Mouse (Mus musculus) hindbrain, embryonic 14.5 days (tissue): ENCODE results near the gene AC134908.4. TPM values are rescaled to one million over a fixed set of nuclear protein-coding genes. Genes with fewer than 3 reads are reported as not detected.

Experiments used
- ATAC-seq: fragments of 200-750 bp; cut with Nextera tagmentation; 2 replicates; pipeline ENCODE4 v1.8.0; 2017; ENCODE audit warnings: moderate number of reproducible peaks, mild to moderate bottlenecking, moderate TSS enrichment, moderate library complexity; ENCODE audit not compliant: low FRiP score
- DNase-seq: peaks from one replicate; pipeline ENCODE4 v3.0.0-alpha.2; 2015; ENCODE audit warnings: low spot score
- H3K27ac ChIP-seq: fragments of 300-500 bp; sonication (generic); 2 replicates; pipeline ENCODE4 v1.5.1; 2014; ENCODE audit warnings: mild to moderate bottlenecking, moderate library complexity
- H3K27me3 ChIP-seq: fragments of 300-500 bp; sonication (generic); 2 replicates; pipeline ENCODE4 v1.6.1; 2014; ENCODE audit warnings: mild to moderate bottlenecking, low read length, mixed read lengths; ENCODE audit not compliant: control insufficient read depth, insufficient read depth
- H3K36me3 ChIP-seq: fragments of 300-500 bp; sonication (generic); replicated peaks from 2 replicates; pipeline ENCODE4 v1.6.1; 2014; ENCODE audit not compliant: control insufficient read depth, insufficient read depth
- H3K4me1 ChIP-seq: fragments of 300-500 bp; sonication (generic); replicated peaks from 2 replicates; pipeline ENCODE4 v1.6.1; 2014; ENCODE audit warnings: antibody characterized with exemption, low read length, mixed read lengths; ENCODE audit not compliant: control insufficient read depth, insufficient read depth
- H3K4me2 ChIP-seq: fragments of 300-500 bp; sonication (generic); replicated peaks from 2 replicates; pipeline ENCODE4 v1.6.1; 2014; ENCODE audit warnings: mild to moderate bottlenecking, moderate library complexity
- H3K4me3 ChIP-seq: fragments of 300-500 bp; sonication (generic); replicated peaks from 2 replicates; pipeline ENCODE4 v1.5.1; 2014; ENCODE audit warnings: mild to moderate bottlenecking, low read length
- H3K9ac ChIP-seq: fragments of 300-500 bp; sonication (generic); 2 replicates; pipeline ENCODE4 v1.6.1; 2014
- H3K9me3 ChIP-seq: fragments of 300-500 bp; sonication (generic); 2 replicates; pipeline ENCODE4 v1.6.1; 2016; ENCODE audit warnings: low read length; ENCODE audit not compliant: control insufficient read depth
- WGBS: fragments of 180-500 bp; shearing (Covaris S2); extraction: QIAGEN DNeasy Blood & Tissue Kit; methylation state at CpG from one replicate; pipeline ENCODE4 v1.1.7; 2014; 5-methylcytosine and 5-hydroxymethylcytosine counted together
- polyA plus RNA-seq: library from polyadenylated mRNA; unstranded; fragments of >200 nt; fragmentation: Nextera tagmentation; extraction: Ambion mirVana; gene quantifications from 2 replicates; pipeline ENCODE4 v1.2.1, GENCODE M21; 2014

Gene AC134908.4
- polyA plus RNA-seq, 1 experiment from 2014 or later, result not detected

DNA sequence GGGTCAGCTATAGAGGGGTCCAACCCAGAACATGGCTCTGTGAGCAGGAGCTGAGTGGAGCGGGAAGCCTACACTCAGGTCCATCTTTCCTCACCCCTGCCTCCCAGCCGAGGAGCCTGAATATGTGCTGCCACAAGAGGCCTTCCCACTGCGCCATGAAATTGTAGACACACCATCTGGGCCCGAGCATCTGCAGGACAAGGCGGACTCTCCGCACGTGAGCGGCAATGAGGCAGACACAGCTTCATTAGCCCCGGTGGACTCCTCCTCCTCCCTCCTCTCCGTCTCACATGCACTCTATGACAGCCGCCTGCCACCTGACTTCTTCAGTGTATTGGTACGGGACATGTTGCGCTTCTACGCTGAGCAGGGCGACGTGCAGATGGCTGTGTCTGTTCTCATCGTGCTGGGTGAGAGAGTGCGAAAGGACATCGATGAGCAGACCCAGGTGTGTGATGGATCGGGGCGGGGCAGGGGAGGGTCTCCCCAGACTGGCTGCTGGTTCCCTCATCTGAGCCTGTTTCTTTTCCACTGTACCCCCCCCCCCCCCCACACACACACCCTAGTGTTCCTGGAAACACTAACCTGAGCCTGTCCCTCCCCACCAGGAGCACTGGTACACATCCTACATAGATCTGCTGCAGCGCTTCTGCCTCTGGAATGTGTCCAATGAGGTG is 32.2 kb upstream of the AC134908.4 start:
- no peak for DNase-seq
- Histone ChIP-seq H3K9ac (0 out of 2 replicates have a peak overlapping the region, but pooled peaks have one; percentile 90), H3K4me2 (no peak overlapping the region), H3K27me3 (no peaks in the 10 kb centered on the region), H3K4me1 (peaks cover 61% of the 10 kb centered on the region), H3K36me3 (peaks cover 45% of the 10 kb centered on the region), H3K4me3 (no peak overlapping the region), H3K27ac (no peak overlapping the region), H3K9me3 (no peaks in the 10 kb centered on the region)
- WGBS, result 91% methylated on average over 22 of the region's 22 CpGs
- no peak for ATAC-seq

GRCm38 (mm10) chr17:25827011-25827410 is 31.6 kb upstream of the AC134908.4 start:
- 95% methylated on average over 13 of the region's 13 CpGs for WGBS
- H3K9me3 ChIP-seq, result no peaks in the 10 kb centered on the region
- no peak overlapping the region for H3K27ac ChIP-seq
- ATAC-seq (no peak), DNase-seq (no peak)
- no peak overlapping the region for H3K9ac ChIP-seq
- H3K4me3 ChIP-seq, result no peak overlapping the region
- H3K4me2 ChIP-seq, result no peak overlapping the region
- H3K27me3 ChIP-seq, result no peaks in the 10 kb centered on the region
- H3K4me1 ChIP-seq, result peaks cover 58% of the 10 kb centered on the region
- H3K36me3 ChIP-seq, result peaks cover 45% of the 10 kb centered on the region

DNA sequence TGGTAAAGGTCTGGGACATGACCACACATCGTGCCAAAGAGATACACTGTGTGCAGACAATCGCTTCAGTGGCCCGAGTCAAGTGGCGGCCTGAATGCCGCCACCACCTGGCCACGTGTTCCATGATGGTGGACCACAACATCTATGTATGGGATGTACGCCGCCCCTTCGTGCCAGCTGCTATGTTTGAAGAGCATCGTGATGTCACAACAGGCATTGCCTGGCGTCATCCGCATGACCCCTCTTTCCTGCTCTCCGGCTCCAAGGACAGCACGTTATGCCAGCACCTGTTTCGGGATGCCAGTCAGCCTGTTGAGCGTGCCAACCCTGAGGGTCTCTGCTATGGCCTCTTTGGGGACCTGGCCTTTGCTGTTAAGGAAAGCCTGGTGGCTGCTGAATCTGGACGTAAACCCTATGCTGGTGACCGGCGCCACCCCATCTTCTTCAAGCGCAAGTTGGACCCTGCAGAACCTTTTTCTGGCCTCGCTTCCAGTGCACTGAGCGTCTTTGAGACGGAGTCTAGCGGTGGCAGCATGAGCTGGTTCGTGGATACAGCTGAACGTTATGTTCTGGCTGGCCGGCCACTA is 30.6 kb upstream of the AC134908.4 start:
- Histone ChIP-seq H3K27me3 (no peaks in the 10 kb centered on the region), H3K27ac (no peak overlapping the region), H3K36me3 (peaks cover 38% of the 10 kb centered on the region), H3K4me3 (no peak overlapping the region), H3K4me1 (peaks cover 49% of the 10 kb centered on the region), H3K4me2 (no peak overlapping the region), H3K9ac (no peak overlapping the region), H3K9me3 (no peaks in the 10 kb centered on the region)
- ATAC-seq (no peak), DNase-seq (no peak)
- WGBS, result 96% methylated on average over 27 of the region's 27 CpGs

DNA sequence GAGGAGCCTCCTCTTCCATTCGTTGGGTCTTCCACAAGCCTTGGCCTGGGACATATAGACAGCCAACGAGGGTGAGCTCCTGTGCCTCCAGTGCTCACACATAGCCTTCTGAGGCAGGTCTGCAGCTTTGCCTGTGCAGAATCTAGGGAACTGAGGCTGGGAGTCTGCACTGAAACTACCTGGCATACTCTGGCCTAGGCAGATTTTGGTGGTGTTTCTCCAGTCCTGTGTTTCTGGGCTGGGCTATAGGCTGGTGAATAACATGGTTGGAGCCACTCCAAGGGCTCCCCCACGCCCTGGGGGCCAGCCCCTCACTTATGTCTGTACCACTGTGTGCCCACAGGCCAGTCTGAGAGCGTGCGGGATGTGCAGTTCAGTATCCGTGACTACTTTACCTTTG is 29.9 kb upstream of the AC134908.4 start:
- H3K4me2 ChIP-seq, result peak overlapping the region; percentile 99; the same call in 1 of the 2 replicates
- no peak overlapping the region for H3K27ac ChIP-seq
- H3K36me3 ChIP-seq, result peaks cover 31% of the 10 kb centered on the region
- H3K9ac ChIP-seq, result no peak overlapping the region
- 88% methylated on average over 6 of the region's 6 CpGs for WGBS
- no peaks in the 10 kb centered on the region for H3K27me3 ChIP-seq
- H3K4me1 ChIP-seq, result peaks cover 42% of the 10 kb centered on the region
- no peak overlapping the region for H3K4me3 ChIP-seq
- H3K9me3 ChIP-seq, result no peaks in the 10 kb centered on the region
- DNase-seq, result no peak
- ATAC-seq, result no peak

DNA sequence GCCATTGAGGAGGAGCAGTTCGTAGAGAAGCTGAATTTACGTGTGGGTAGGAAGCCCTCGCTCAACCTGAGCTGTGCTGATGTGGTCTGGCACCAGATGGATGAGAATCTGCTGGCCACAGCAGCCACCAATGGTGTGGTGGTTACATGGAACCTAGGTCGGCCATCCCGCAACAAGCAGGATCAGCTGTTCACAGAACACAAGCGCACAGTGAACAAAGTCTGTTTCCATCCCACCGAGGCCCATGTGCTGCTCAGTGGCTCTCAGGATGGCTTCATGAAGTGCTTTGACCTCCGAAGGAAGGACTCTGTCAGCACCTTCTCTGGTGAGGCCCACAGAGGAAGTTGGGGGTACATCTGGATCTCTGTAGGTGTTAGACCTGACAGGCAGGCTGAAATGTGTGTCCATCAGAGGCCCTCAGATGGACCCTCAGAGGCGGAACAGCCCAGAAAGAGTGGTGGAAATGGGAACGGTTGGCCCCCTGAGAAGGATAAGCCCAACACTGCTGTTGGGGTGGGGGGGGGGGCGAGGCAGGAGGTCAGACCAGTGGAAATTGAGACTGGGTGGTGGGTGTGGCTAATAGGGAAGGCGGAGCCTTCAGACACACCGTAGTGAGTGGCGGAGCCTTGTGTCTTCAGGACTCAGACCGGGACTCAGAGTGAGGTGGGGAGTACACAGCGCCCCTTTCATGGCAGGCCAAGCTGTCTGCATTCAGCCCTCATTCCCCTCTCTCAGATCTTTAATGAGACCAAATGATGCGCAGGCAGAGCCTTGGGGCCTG is 29.1 kb upstream of the AC134908.4 start:
- Histone ChIP-seq H3K9me3 (no peaks in the 10 kb centered on the region), H3K4me1 (peaks cover 35% of the 10 kb centered on the region), H3K4me2 (peak overlapping the region; percentile 99), H3K27ac (no peak overlapping the region), H3K27me3 (no peaks in the 10 kb centered on the region), H3K36me3 (peaks cover 33% of the 10 kb centered on the region), H3K4me3 (peak overlapping the region; percentile 68), H3K9ac (peak overlapping the region; percentile 82)
- ATAC-seq (no peak), DNase-seq (no peak)
- WGBS, result 77% methylated on average over 17 of the region's 17 CpGs

DNA sequence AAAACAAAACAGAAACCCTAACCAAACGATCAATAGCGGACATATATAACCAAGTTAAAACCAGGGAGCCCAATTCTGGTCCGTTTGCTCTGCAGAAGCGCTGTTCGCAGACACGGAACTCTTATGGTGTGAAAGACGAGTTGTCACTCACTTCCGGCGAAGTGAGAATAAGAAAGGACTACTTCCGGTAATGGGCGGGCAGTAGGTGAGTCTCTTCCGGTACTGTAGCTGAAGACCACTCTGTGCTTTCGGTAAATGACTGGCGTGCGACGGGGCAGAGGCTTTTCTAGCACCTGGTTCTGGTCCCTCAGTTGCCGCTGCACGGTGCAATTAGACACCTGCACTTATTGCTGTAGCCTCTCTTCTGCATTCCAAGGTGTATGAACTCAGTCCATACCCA is 28.0 kb upstream of the AC134908.4 start, which contains the start of gene Wdr24:
TSS of gene Wdr24 (plus strand) at position 176 of the 400 bp plus-strand sequence.
- H3K27me3 ChIP-seq, result peaks cover 11% of the 10 kb centered on the region; the same call in 1 of the 2 replicates
- ATAC-seq (peak; percentile 80), DNase-seq (peak; percentile 86)
- H3K9me3 ChIP-seq, result no peaks in the 10 kb centered on the region
- H3K27ac ChIP-seq, result peak within 1 kb of the TSS; percentile 76
- under 1% methylated on average over 18 of the region's 18 CpGs for WGBS
- peaks cover 44% of the 10 kb centered on the region for H3K36me3 ChIP-seq
- H3K9ac ChIP-seq, result peak within 1 kb of the TSS; percentile 82
- peak within 1 kb of the TSS; percentile 99 for H3K4me2 ChIP-seq
- peak within 1 kb of the TSS; percentile 68 for H3K4me3 ChIP-seq
- H3K4me1 ChIP-seq, result peaks cover 32% of the 10 kb centered on the region

GRCm38 (mm10) chr17:25818851-25819780 is 23.7 kb upstream of the AC134908.4 start:
- H3K36me3 ChIP-seq, result peaks cover 44% of the 10 kb centered on the region
- H3K27me3 ChIP-seq, result peaks cover 22% of the 10 kb centered on the region; the same call in 1 of the 2 replicates
- 11% methylated on average over 46 of the region's 46 CpGs for WGBS
- no peaks in the 10 kb centered on the region for H3K9me3 ChIP-seq
- H3K4me2 ChIP-seq, result no peak overlapping the region
- H3K4me1 ChIP-seq, result peaks cover 4% of the 10 kb centered on the region
- H3K9ac ChIP-seq, result no peak overlapping the region
- H3K4me3 ChIP-seq, result no peak overlapping the region
- DNase-seq, result no peak
- no peak overlapping the region for H3K27ac ChIP-seq
- no peak for ATAC-seq

GRCm38 (mm10) chr17:25817662-25818061 is 22.2 kb upstream of the AC134908.4 start:
- Histone ChIP-seq H3K36me3 (peaks cover 44% of the 10 kb centered on the region), H3K4me3 (no peak overlapping the region), H3K4me2 (no peak overlapping the region), H3K4me1 (peaks cover 9% of the 10 kb centered on the region), H3K9ac (no peak overlapping the region), H3K27me3 (peaks cover 22% of the 10 kb centered on the region; the same call in 1 of the 2 replicates), H3K9me3 (no peaks in the 10 kb centered on the region), H3K27ac (no peak overlapping the region)
- no peak for ATAC-seq
- no peak for DNase-seq
- 89% methylated on average over 11 of the region's 11 CpGs for WGBS
